8 mouse cellular contexts compared by ENCODE assay signal in the genomic region with DNA sequence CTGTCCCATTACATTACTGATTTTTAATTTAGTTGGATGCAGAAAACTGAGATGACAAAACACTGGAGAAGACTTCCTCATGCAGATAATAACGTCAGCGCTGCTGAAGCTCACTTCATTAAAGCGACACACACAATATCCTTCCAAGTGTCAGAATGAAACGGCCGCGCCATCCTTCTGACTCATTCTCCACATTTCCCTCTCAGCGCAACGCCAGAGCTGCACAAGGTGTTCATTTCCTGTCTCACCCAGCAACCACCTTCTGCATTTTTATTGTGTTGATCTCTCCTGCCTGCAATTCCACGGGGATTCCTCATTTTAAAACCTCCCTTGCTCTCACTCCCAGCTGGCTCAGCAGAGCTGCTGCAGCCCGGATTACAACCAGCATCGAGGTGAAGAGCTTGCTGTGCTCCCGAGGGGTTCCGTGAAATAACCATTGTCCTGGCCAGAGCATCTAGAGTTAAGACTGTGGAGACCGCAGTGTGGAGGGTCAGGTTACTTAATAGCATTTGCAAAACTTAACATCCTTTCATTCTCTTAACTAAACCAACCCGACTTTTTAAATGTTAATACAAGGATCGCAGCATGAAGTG.
DNase-seq lines count a peak whose midpoint lies in the region; ATAC-seq and TF ChIP-seq lines count a peak whose summit lies in the region.

No protein-coding gene starts in this region.

- H3K4me1 ChIP-seq in heart, embryonic 13.5 days = peaks cover 36% of the 10 kb centered on the region
- H3K4me1 ChIP-seq in embryonic facial prominence, embryonic 10.5 days = peaks cover 31% of the 10 kb centered on the region
- peaks cover 7% of the 10 kb centered on the region for H3K4me1 ChIP-seq in limb, embryonic 14.5 days (ENCODE audit: control insufficient read depth, insufficient read depth, low read length)
- no peaks in the 10 kb centered on the region; the same call in 1 of the 2 replicates for H3K4me1 ChIP-seq in liver, postnatal 0 days (ENCODE audit: insufficient read depth)

- H3K27ac ChIP-seq in heart, embryonic 13.5 days (replicated peaks) = no peak overlapping the region
- no peak overlapping the region for H3K27ac ChIP-seq in embryonic facial prominence, embryonic 10.5 days (replicated peaks)
- H3K27ac ChIP-seq in limb, embryonic 14.5 days (replicated peaks; ENCODE audit: low read depth, low read length) = no peak overlapping the region
- no peak overlapping the region for H3K27ac ChIP-seq in liver, postnatal 0 days (ENCODE audit: low read depth)

- H3K27me3 ChIP-seq in heart, embryonic 13.5 days (replicated peaks) = no peaks in the 10 kb centered on the region
- peaks cover 17% of the 10 kb centered on the region for H3K27me3 ChIP-seq in embryonic facial prominence, embryonic 10.5 days (replicated peaks; ENCODE audit: low read depth, poor library complexity, severe bottlenecking)
- no peaks in the 10 kb centered on the region for H3K27me3 ChIP-seq in limb, embryonic 14.5 days (ENCODE audit: control insufficient read depth, insufficient read depth, low read length)
- H3K27me3 ChIP-seq in liver, postnatal 0 days (ENCODE audit: insufficient read depth, low read length) = no peaks in the 10 kb centered on the region

- peak overlapping the region; percentile 50 for H3K4me2 ChIP-seq in heart, embryonic 13.5 days
- H3K4me2 ChIP-seq in limb, embryonic 14.5 days (replicated peaks; ENCODE audit: low read depth, low read length, severe bottlenecking) = peak overlapping the region; percentile 9; the same call in 1 of the 2 replicates
- H3K4me2 ChIP-seq in liver, postnatal 0 days (ENCODE audit: low read depth, low read length) = no peak overlapping the region

- ATAC-seq in heart, embryonic 13.5 days (ENCODE audit: extremely low read depth, insufficient number of reproducible peaks, low FRiP score, low TSS enrichment) = no peak
- ATAC-seq in limb, embryonic 14.5 days (ENCODE audit: low FRiP score, low read depth) = peak; percentile 69
- no peak for ATAC-seq in liver, postnatal 0 days

- no peak for TF ChIP-seq EP300 in liver, postnatal 0 days (IDR thresholded peaks at IDR 0.05; ENCODE audit: low read depth)

- H3K36me3 ChIP-seq in heart, embryonic 13.5 days = peaks cover 9% of the 10 kb centered on the region
- 0 out of 2 replicates have a peak, but pooled peaks cover 5% of the 10 kb centered on the region for H3K36me3 ChIP-seq in embryonic facial prominence, embryonic 10.5 days (replicated peaks)
- H3K36me3 ChIP-seq in limb, embryonic 14.5 days (ENCODE audit: control insufficient read depth, insufficient read depth, low read length) = no peaks in the 10 kb centered on the region
- peaks cover 2% of the 10 kb centered on the region; the same call in 1 of the 2 replicates for H3K36me3 ChIP-seq in liver, postnatal 0 days (replicated peaks; ENCODE audit: insufficient read depth, low read length)

- H3K4me3 ChIP-seq in heart, embryonic 13.5 days = no peak overlapping the region
- peak overlapping the region; percentile 21; the same call in 1 of the 2 replicates for H3K4me3 ChIP-seq in embryonic facial prominence, embryonic 10.5 days
- no peak overlapping the region for H3K4me3 ChIP-seq in limb, embryonic 14.5 days (replicated peaks; ENCODE audit: low read length)
- H3K4me3 ChIP-seq in liver, postnatal 0 days (ENCODE audit: low read depth, low read length) = no peak overlapping the region

- no peaks in the 10 kb centered on the region for H3K9me3 ChIP-seq in heart, embryonic 13.5 days
- no peaks in the 10 kb centered on the region for H3K9me3 ChIP-seq in embryonic facial prominence, embryonic 10.5 days
- no peaks in the 10 kb centered on the region for H3K9me3 ChIP-seq in limb, embryonic 14.5 days (ENCODE audit: control insufficient read depth, low read length)
- H3K9me3 ChIP-seq in liver, postnatal 0 days (ENCODE audit: low read length) = no peaks in the 10 kb centered on the region

- no peak for DNase-seq in heart, postnatal 4 days
- DNase-seq in 416B (ENCODE audit: low read depth) = peak; percentile 66
- no peak for DNase-seq in embryonic facial prominence, embryonic 10.5 days (ENCODE audit: low spot score)
- peak; percentile 26 for DNase-seq in limb, embryonic 14.5 days (ENCODE audit: low spot score)
- no peak for DNase-seq in spleen, adult 18-20 months
- DNase-seq in urinary bladder, postnatal 10 days (ENCODE audit: low spot score) = no peak
- DNase-seq in liver, postnatal 0 days = no peak

- TF ChIP-seq POLR2A in limb, embryonic 14.5 days (IDR thresholded peaks at IDR 0.05; ENCODE audit: borderline replicate concordance, extremely low read depth, insufficient read depth, insufficient read length) = no peak

- peak overlapping the region; percentile 25 for H3K9ac ChIP-seq in heart, embryonic 13.5 days
- H3K9ac ChIP-seq in limb, embryonic 14.5 days (ENCODE audit: low read depth, low read length, severe bottlenecking) = 0 out of 2 replicates have a peak overlapping the region, but pooled peaks have one; percentile 18
- no peak overlapping the region for H3K9ac ChIP-seq in liver, postnatal 0 days (replicated peaks)

- WGBS in heart, embryonic 13.5 days = 31% methylated on average over 16 of the region's 16 CpGs
- WGBS in embryonic facial prominence, embryonic 10.5 days = 15% methylated on average over 16 of the region's 16 CpGs
- WGBS in limb, embryonic 14.5 days = 17% methylated on average over 16 of the region's 16 CpGs
- WGBS in liver, postnatal 0 days (ENCODE audit: insufficient replicate concordance) = 49% methylated on average over 16 of the region's 16 CpGs

- no peak for TF ChIP-seq CTCF in liver, postnatal 0 days (IDR thresholded peaks at IDR 0.05; ENCODE audit: low read depth)

Comparison
In these comparisons a context has a peak if more than half of its experiments do, and no peak if none do; other contexts are left out.
1. DNase-seq: peak in 416B (single experiment) and limb, embryonic 14.5 days (single experiment); none in heart, postnatal 4 days (single experiment), embryonic facial prominence, embryonic 10.5 days (single experiment), spleen, adult 18-20 months (0 of 2), urinary bladder, postnatal 10 days (single experiment) and liver, postnatal 0 days (single experiment).